Mouse (Mus musculus) neural tube, embryonic 15.5 days (tissue): ENCODE data around the gene Git2. TPM values are rescaled to one million over a fixed set of nuclear protein-coding genes. Genes with fewer than 3 reads are reported as not detected.

Experiments used
- ATAC-seq: fragments of 200-750 bp; cut with Nextera tagmentation; 2 replicates; pipeline ENCODE4 v1.8.0; 2017; ENCODE audit warnings: mild to moderate bottlenecking, moderate TSS enrichment, moderate library complexity; ENCODE audit not compliant: low FRiP score
- H3K27ac ChIP-seq: fragments of 300-500 bp; sonication (generic); replicated peaks from 2 replicates; pipeline ENCODE4 v1.5.1; 2015; ENCODE audit warnings: mild to moderate bottlenecking, inconsistent platforms
- H3K27me3 ChIP-seq: fragments of 300-500 bp; sonication (generic); replicated peaks from 2 replicates; pipeline ENCODE4 v1.6.1; 2015; ENCODE audit warnings: inconsistent platforms
- H3K36me3 ChIP-seq: fragments of 300-500 bp; sonication (generic); 2 replicates; pipeline ENCODE4 v1.6.1; 2015; ENCODE audit warnings: inconsistent platforms
- H3K4me1 ChIP-seq: fragments of 300-500 bp; sonication (generic); 2 replicates; pipeline ENCODE4 v1.6.1; 2015; ENCODE audit warnings: inconsistent platforms
- H3K4me2 ChIP-seq: fragments of 300-500 bp; sonication (generic); 2 replicates; pipeline ENCODE4 v1.6.1; 2015; ENCODE audit warnings: inconsistent platforms, mild to moderate bottlenecking, moderate library complexity
- H3K4me3 ChIP-seq: fragments of 300-500 bp; sonication (generic); replicated peaks from 2 replicates; pipeline ENCODE4 v1.5.1; 2015; ENCODE audit warnings: mild to moderate bottlenecking, inconsistent platforms
- H3K9ac ChIP-seq: fragments of 300-500 bp; sonication (generic); replicated peaks from 2 replicates; pipeline ENCODE4 v1.6.1; 2015; ENCODE audit warnings: mild to moderate bottlenecking, inconsistent platforms
- H3K9me3 ChIP-seq: fragments of 300-500 bp; sonication (generic); replicated peaks from 2 replicates; pipeline ENCODE4 v1.6.1; 2016; ENCODE audit warnings: inconsistent platforms
- WGBS: fragments of 180-500 bp; shearing (Covaris S2); methylation state at CpG from one replicate; pipeline ENCODE4 v1.1.7; 2015; ENCODE audit warnings: mixed read lengths; 5-methylcytosine and 5-hydroxymethylcytosine counted together
- polyA plus RNA-seq: library from polyadenylated mRNA; unstranded; fragments of >200 nt; fragmentation: Nextera tagmentation; extraction: Ambion mirVana; gene quantifications from 2 replicates; pipeline ENCODE4 v1.2.1, GENCODE M21; 2015

The Git2 gene
- polyA plus RNA-seq, 1 experiment from 2014 or later = 47.7 TPM

DNA sequence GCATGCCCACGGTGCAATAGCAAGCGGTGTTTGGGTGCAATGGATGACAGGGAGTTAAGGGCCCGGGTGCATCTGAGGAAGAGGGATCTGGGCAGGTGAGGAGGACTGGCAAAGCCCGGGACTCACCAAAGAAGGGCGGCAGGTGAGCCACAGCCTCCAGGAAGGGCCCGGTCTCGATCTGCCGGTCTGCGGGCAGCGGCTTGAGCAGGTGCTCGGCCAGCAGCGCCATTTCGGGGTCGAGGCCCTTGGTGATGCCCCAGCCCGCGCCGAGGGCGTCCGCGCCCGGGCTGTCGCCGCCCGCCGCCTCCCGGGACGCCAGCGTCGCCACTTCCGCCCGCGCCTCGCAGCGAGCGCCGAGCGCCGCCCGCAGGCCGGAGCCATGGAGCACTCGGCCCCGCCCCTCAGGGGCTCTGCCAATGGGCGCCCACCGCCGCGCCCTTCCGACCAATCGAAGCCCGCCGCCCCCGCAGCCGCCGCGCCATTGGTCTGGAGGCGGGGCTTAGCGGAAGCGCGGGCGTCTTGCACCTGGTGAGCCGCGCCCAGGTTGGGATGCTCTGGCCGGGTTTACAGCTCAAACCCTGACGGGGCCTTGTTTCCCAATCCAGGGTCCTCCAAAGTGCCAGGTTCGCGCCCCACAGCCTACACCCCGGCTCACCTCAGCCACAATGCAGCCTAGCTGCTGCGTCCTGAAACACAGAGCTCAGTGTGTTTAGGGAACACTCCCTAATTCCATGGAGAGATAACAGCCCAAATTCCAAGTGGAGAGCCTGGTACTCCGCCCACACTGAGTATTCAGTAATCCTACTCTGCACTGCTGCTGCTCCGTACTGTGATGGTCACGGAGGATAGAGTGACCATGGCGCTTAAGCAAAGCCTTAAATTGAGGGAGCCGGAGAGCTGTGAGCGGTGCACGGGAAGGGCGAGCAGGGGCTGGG is 84.4 kb downstream of the Git2 start, which contains the start of gene Gltp:
Gene Gltp (minus strand): TSS at position 352 of the 935 bp plus-strand sequence.
- Histone ChIP-seq H3K9me3 (no peaks in the 10 kb centered on the region), H3K27me3 (0 out of 2 replicates have a peak, but pooled peaks cover 2% of the 10 kb centered on the region), H3K4me1 (peaks cover 25% of the 10 kb centered on the region), H3K4me2 (peak within 1 kb of the TSS; percentile 87), H3K27ac (peak within 1 kb of the TSS; percentile 73), H3K4me3 (peak within 1 kb of the TSS; percentile 86), H3K36me3 (no peaks in the 10 kb centered on the region), H3K9ac (peak within 1 kb of the TSS; percentile 89)
- 6% methylated on average over 54 of the region's 75 CpGs for WGBS
- peak; percentile 98 for ATAC-seq

DNA sequence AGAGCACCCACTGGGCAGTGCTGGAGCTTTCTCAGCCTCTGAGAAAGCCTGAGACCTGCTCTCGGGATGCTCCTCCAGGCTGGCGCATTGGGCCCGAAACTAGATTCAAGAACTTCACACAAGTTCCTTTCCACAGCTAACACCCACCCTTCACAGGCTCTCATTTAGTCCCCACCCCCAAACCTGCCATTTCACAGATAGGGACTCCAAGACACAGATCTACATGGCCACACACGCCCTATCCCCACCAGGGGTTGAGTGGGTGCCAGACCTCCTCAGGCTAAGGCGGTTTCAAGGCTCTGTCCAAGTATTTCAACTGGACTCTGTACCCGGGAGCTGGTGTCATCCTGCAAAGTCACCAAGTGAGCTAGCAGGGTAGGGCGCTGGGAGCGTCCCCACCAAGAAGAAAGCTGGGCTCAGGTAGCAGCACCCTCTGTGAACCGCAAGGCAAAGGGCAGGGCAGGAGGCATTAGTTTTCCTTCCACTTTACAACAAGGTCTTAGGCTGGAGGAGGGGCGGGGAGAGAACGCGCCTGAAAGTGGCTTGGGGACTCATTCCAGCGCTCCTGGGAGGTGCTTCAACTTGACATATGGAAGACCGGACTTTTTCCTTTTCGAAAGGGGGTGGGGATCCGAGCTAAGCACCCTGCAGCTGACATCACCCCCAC is 85.5 kb downstream of the Git2 start:
- Histone ChIP-seq H3K9me3 (no peaks in the 10 kb centered on the region), H3K27me3 (0 out of 2 replicates have a peak, but pooled peaks cover 2% of the 10 kb centered on the region), H3K4me1 (peaks cover 25% of the 10 kb centered on the region), H3K4me2 (peak overlapping the region; percentile 87), H3K27ac (no peak overlapping the region), H3K4me3 (peak overlapping the region; percentile 86), H3K36me3 (no peaks in the 10 kb centered on the region), H3K9ac (peak overlapping the region; percentile 89)
- ATAC-seq = no peak
- WGBS = 22% methylated on average over 16 of the region's 16 CpGs

DNA sequence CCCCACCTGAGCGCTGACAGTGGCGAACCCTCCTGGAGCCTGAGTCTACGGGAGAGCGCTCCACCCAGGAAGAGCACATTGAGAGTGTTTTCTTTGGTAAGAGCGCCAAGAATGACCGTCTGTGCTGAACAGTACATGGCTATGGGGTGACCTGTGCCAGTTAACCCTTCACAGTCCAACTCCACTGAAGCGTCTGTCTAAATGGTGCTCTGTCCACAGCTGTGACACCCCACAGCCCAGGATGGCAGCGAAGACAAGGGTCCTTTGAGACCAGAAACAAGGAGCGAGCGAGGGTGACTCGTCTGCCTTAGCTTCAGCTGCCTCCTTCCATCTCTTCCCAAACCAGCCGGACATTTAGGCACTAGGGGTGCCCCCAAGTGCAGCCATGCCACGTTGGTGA is 86.6 kb downstream of the Git2 start:
- no peak for ATAC-seq
- H3K4me3 ChIP-seq = no peak overlapping the region
- no peaks in the 10 kb centered on the region for H3K27me3 ChIP-seq
- H3K27ac ChIP-seq = no peak overlapping the region
- WGBS = 80% methylated on average over 13 of the region's 13 CpGs
- H3K9ac ChIP-seq = no peak overlapping the region
- H3K4me1 ChIP-seq = peaks cover 25% of the 10 kb centered on the region
- peak overlapping the region; percentile 87; the same call in 1 of the 2 replicates for H3K4me2 ChIP-seq
- no peaks in the 10 kb centered on the region for H3K36me3 ChIP-seq
- no peaks in the 10 kb centered on the region for H3K9me3 ChIP-seq

GRCm38 (mm10) chr5:114687901-114688300 is 87.4 kb downstream of the Git2 start:
- Histone ChIP-seq H3K4me2 (no peak overlapping the region), H3K27me3 (no peaks in the 10 kb centered on the region), H3K27ac (no peak overlapping the region), H3K9me3 (no peaks in the 10 kb centered on the region), H3K4me1 (peaks cover 32% of the 10 kb centered on the region), H3K36me3 (no peaks in the 10 kb centered on the region), H3K4me3 (no peak overlapping the region), H3K9ac (no peak overlapping the region)
- no peak for ATAC-seq

DNA sequence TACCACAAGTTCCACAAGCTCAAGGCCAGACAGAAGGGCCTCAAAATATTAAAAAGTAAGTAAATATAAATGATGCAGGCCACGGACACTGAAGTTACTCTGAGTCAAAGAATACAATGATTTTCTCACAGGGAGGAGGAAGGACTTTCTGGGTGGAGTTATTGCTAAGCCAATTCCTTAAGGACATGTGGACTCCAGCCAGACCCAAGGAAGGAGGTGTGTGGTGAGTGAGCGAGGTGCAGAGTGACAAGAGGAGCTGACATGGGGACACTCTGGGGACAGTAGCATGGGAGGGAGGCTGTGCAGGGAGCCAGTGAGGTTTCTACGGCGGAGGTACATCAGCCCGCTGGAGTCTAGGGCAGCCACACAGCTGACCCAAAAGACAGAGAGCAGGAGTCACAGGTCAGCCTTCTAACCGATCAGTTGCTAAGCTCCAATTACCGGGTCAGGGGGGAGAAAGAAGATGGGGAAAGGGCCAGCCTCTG is 88.5 kb downstream of the Git2 start:
- WGBS = 63% methylated on average over 7 of the region's 7 CpGs
- no peaks in the 10 kb centered on the region for H3K9me3 ChIP-seq
- no peak for ATAC-seq

GRCm38 (mm10) chr5:114685986-114686385 is 89.3 kb downstream of the Git2 start:
- no peaks in the 10 kb centered on the region for H3K9me3 ChIP-seq
- no peak overlapping the region for H3K9ac ChIP-seq
- ATAC-seq = no peak
- no peak overlapping the region for H3K27ac ChIP-seq
- peaks cover 33% of the 10 kb centered on the region for H3K4me1 ChIP-seq
- no peaks in the 10 kb centered on the region for H3K27me3 ChIP-seq
- no peak overlapping the region for H3K4me3 ChIP-seq
- 90% methylated on average over 5 of the region's 5 CpGs for WGBS
- H3K36me3 ChIP-seq = no peaks in the 10 kb centered on the region
- H3K4me2 ChIP-seq = no peak overlapping the region

More for the DNA sequence above, 88.5 kb downstream of the Git2 start:
- no peak overlapping the region for H3K4me2 ChIP-seq
- no peak overlapping the region for H3K9ac ChIP-seq
- no peaks in the 10 kb centered on the region for H3K36me3 ChIP-seq
- peaks cover 37% of the 10 kb centered on the region for H3K4me1 ChIP-seq
- no peak overlapping the region for H3K4me3 ChIP-seq
- no peak overlapping the region for H3K27ac ChIP-seq
- H3K27me3 ChIP-seq = no peaks in the 10 kb centered on the region

GRCm38 (mm10) chr5:114681717-114682116 is 93.6 kb downstream of the Git2 start:
- H3K4me1 ChIP-seq = peaks cover 22% of the 10 kb centered on the region
- no peaks in the 10 kb centered on the region for H3K9me3 ChIP-seq
- H3K27ac ChIP-seq = no peak overlapping the region
- no peak overlapping the region for H3K4me3 ChIP-seq
- H3K4me2 ChIP-seq = no peak overlapping the region
- ATAC-seq = no peak
- no peak overlapping the region for H3K9ac ChIP-seq
- 79% methylated on average over 8 of the region's 8 CpGs for WGBS
- no peaks in the 10 kb centered on the region for H3K27me3 ChIP-seq
- peaks cover 8% of the 10 kb centered on the region for H3K36me3 ChIP-seq

- no peaks in the 10 kb centered on the region for H3K9me3 ChIP-seq
- no peak overlapping the region for H3K9ac ChIP-seq
- ATAC-seq = no peak
- no peak overlapping the region; the same call in 1 of the 2 replicates for H3K27ac ChIP-seq
- H3K36me3 ChIP-seq = peaks cover 17% of the 10 kb centered on the region
- H3K27me3 ChIP-seq = no peaks in the 10 kb centered on the region
- peaks cover 22% of the 10 kb centered on the region for H3K4me1 ChIP-seq
- WGBS = 77% methylated on average over 19 of the region's 19 CpGs
- no peak overlapping the region for H3K4me2 ChIP-seq
- no peak overlapping the region for H3K4me3 ChIP-seq
These were observed 94.5 kb downstream of the Git2 start for GRCm38 (mm10) chr5:114680676-114681285.

DNA sequence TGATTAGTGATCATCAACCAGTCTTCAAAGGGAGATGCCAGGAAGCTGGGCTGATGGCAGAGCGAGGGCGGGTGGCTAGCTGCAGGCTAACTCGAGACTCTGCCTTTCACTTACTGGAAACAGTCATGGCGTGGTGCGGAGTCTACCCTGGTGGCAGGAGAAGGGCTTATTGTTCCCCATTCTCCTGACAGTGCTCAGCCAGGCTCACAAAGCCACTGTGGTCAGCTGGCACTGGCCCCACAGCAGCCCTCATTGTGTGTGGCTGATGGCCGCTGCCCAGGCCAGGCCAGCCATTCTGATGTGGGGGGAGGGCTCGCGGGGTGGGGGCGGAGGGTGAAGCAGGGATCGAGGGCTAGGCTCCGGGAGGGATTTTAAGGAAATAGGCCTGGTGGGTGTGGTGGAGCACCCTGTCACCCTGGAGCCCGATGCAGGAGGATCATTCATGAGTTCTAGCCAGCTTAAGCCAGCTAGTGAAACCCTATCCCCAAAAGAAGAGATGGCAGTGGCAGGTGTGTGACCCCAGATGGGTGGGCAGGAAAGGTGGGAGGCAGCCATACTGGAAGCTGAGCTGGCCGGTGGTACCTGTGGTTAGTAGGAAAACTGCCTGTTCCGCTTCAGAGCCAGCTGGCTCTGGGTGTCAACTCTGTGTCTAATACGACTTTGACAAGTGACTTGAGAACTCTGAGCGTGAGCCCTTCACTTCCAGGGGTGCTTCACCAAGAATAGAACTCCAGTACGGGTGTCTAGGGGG is 95.3 kb downstream of the Git2 start:
- no peak overlapping the region for H3K9ac ChIP-seq
- WGBS = 53% methylated on average over 17 of the region's 17 CpGs

More for the DNA sequence above, 95.3 kb downstream of the Git2 start:
- Histone ChIP-seq H3K4me1 (peaks cover 22% of the 10 kb centered on the region), H3K4me3 (no peak overlapping the region), H3K4me2 (no peak overlapping the region), H3K27me3 (no peaks in the 10 kb centered on the region), H3K36me3 (peaks cover 23% of the 10 kb centered on the region), H3K9me3 (no peaks in the 10 kb centered on the region), H3K27ac (no peak overlapping the region)
- ATAC-seq = no peak
